Mouse (Mus musculus): ENCODE data around the gene Nek6.

GRCm38 (mm10) chr2:38515446-38515845 is 4.0 kb downstream of the Nek6 start:
- no peak for TF ChIP-seq CTCF (conservative IDR thresholded peaks at IDR 0.05; ENCODE audit: low read length)
- TF ChIP-seq NANOG (IDR thresholded peaks at IDR 0.05; ENCODE audit: borderline replicate concordance, low read length) = no peak
- TF ChIP-seq POU5F1 (IDR thresholded peaks at IDR 0.05; ENCODE audit: borderline replicate concordance, low read length) = no peak
